Mouse (Mus musculus): Measurements from ENCODE around the gene Spi1. TPM values are rescaled to one million over a fixed set of nuclear protein-coding genes. Genes with fewer than 3 reads are reported as not detected.

Spi1 gene
- polyA plus RNA-seq, 1 experiment from 2014 or later = 2.4 TPM

GRCm38 (mm10) chr2:91139764-91140163 lies 57.6 kb downstream of the Spi1 start:
- Histone ChIP-seq H3K36me3 (peaks cover 58% of the 10 kb centered on the region), H3K4me1 (no peaks in the 10 kb centered on the region), H3K9ac (replicated peaks) (no peak overlapping the region), H3K27me3 (no peaks in the 10 kb centered on the region), H3K27ac (replicated peaks) (no peak overlapping the region), H3K4me3 (no peak overlapping the region), H3K9me3 (no peaks in the 10 kb centered on the region), H3K4me2 (replicated peaks) (no peak overlapping the region)
- WGBS = 65% methylated on average over 8 of the region's 8 CpGs
- no peak for ATAC-seq (replicated peaks)

- ATAC-seq (replicated peaks) = no peak
- H3K4me1 ChIP-seq = no peaks in the 10 kb centered on the region
- H3K36me3 ChIP-seq = peaks cover 79% of the 10 kb centered on the region
- H3K9me3 ChIP-seq = no peaks in the 10 kb centered on the region
- 91% methylated on average over 6 of the region's 6 CpGs for WGBS
- no peaks in the 10 kb centered on the region for H3K27me3 ChIP-seq
- H3K4me3 ChIP-seq = no peak overlapping the region
- no peak overlapping the region for H3K4me2 ChIP-seq (replicated peaks)
- no peak overlapping the region for H3K27ac ChIP-seq (replicated peaks)
- no peak overlapping the region for H3K9ac ChIP-seq (replicated peaks)
These were observed 60.7 kb downstream of the Spi1 start for GRCm38 (mm10) chr2:91142920-91143319.

GRCm38 (mm10) chr2:91143401-91143800 lies 61.2 kb downstream of the Spi1 start:
- Histone ChIP-seq H3K27me3 (no peaks in the 10 kb centered on the region), H3K4me2 (replicated peaks) (no peak overlapping the region), H3K4me1 (no peaks in the 10 kb centered on the region), H3K9me3 (no peaks in the 10 kb centered on the region), H3K36me3 (peaks cover 76% of the 10 kb centered on the region), H3K4me3 (no peak overlapping the region), H3K27ac (replicated peaks) (no peak overlapping the region), H3K9ac (replicated peaks) (no peak overlapping the region)
- no peak for ATAC-seq (replicated peaks)
- 95% methylated on average over 11 of the region's 11 CpGs for WGBS

GRCm38 (mm10) chr2:91148101-91148500 lies 65.9 kb downstream of the Spi1 start:
- no peak overlapping the region for H3K4me2 ChIP-seq (replicated peaks)
- ATAC-seq (replicated peaks) = no peak
- no peaks in the 10 kb centered on the region for H3K9me3 ChIP-seq
- no peaks in the 10 kb centered on the region for H3K27me3 ChIP-seq
- H3K9ac ChIP-seq (replicated peaks) = no peak overlapping the region
- H3K36me3 ChIP-seq = peaks cover 69% of the 10 kb centered on the region
- H3K4me1 ChIP-seq = no peaks in the 10 kb centered on the region
- no peak overlapping the region for H3K27ac ChIP-seq (replicated peaks)
- no peak overlapping the region for H3K4me3 ChIP-seq

- Histone ChIP-seq H3K9me3 (no peaks in the 10 kb centered on the region), H3K4me2 (replicated peaks) (no peak overlapping the region), H3K36me3 (peaks cover 68% of the 10 kb centered on the region), H3K4me1 (no peaks in the 10 kb centered on the region), H3K4me3 (no peak overlapping the region), H3K9ac (replicated peaks) (no peak overlapping the region), H3K27me3 (no peaks in the 10 kb centered on the region), H3K27ac (replicated peaks) (no peak overlapping the region)
- no peak for ATAC-seq (replicated peaks)
- 68% methylated on average over 1 of the region's 1 CpGs for WGBS
These were observed 69.1 kb downstream of the Spi1 start for GRCm38 (mm10) chr2:91151331-91151730.

GRCm38 (mm10) chr2:91152885-91153377 lies 70.7 kb downstream of the Spi1 start:
- Histone ChIP-seq H3K27me3 (no peaks in the 10 kb centered on the region), H3K4me3 (no peak overlapping the region), H3K9ac (replicated peaks) (no peak overlapping the region), H3K36me3 (peaks cover 71% of the 10 kb centered on the region), H3K4me2 (replicated peaks) (no peak overlapping the region), H3K9me3 (no peaks in the 10 kb centered on the region), H3K4me1 (no peaks in the 10 kb centered on the region), H3K27ac (replicated peaks) (no peak overlapping the region)
- ATAC-seq (replicated peaks) = no peak
- WGBS = 90% methylated on average over 3 of the region's 3 CpGs

GRCm38 (mm10) chr2:91154091-91154490 lies 71.9 kb downstream of the Spi1 start:
- no peak for ATAC-seq (replicated peaks)
- WGBS = 92% methylated on average over 3 of the region's 3 CpGs
- H3K27ac ChIP-seq (replicated peaks) = no peak overlapping the region
- no peaks in the 10 kb centered on the region for H3K4me1 ChIP-seq
- H3K27me3 ChIP-seq = no peaks in the 10 kb centered on the region
- no peak overlapping the region for H3K4me3 ChIP-seq
- no peaks in the 10 kb centered on the region for H3K9me3 ChIP-seq
- H3K36me3 ChIP-seq = peaks cover 72% of the 10 kb centered on the region
- H3K4me2 ChIP-seq (replicated peaks) = no peak overlapping the region
- no peak overlapping the region for H3K9ac ChIP-seq (replicated peaks)

- ATAC-seq (replicated peaks) = no peak
- Histone ChIP-seq H3K4me2 (replicated peaks) (no peak overlapping the region), H3K4me1 (no peaks in the 10 kb centered on the region), H3K9ac (replicated peaks) (no peak overlapping the region), H3K4me3 (no peak overlapping the region), H3K27ac (replicated peaks) (no peak overlapping the region), H3K36me3 (peaks cover 87% of the 10 kb centered on the region), H3K27me3 (no peaks in the 10 kb centered on the region), H3K9me3 (no peaks in the 10 kb centered on the region)
- 37% methylated on average over 6 of the region's 6 CpGs for WGBS
These were observed 75.0 kb downstream of the Spi1 start for GRCm38 (mm10) chr2:91157002-91157752.

- Histone ChIP-seq H3K36me3 (peaks cover 89% of the 10 kb centered on the region), H3K27ac (replicated peaks) (no peak overlapping the region), H3K4me2 (replicated peaks) (no peak overlapping the region), H3K9me3 (no peaks in the 10 kb centered on the region), H3K9ac (replicated peaks) (no peak overlapping the region), H3K4me1 (no peaks in the 10 kb centered on the region), H3K4me3 (no peak overlapping the region), H3K27me3 (no peaks in the 10 kb centered on the region)
- WGBS = 93% methylated on average over 6 of the region's 6 CpGs
- no peak for ATAC-seq (replicated peaks)
These were observed 78.4 kb downstream of the Spi1 start for GRCm38 (mm10) chr2:91160591-91160990.

GRCm38 (mm10) chr2:91162952-91163351 lies 80.8 kb downstream of the Spi1 start:
- ATAC-seq (replicated peaks) = no peak
- no peaks in the 10 kb centered on the region for H3K4me1 ChIP-seq
- H3K27me3 ChIP-seq = no peaks in the 10 kb centered on the region
- no peak overlapping the region for H3K9ac ChIP-seq (replicated peaks)
- H3K9me3 ChIP-seq = no peaks in the 10 kb centered on the region
- peaks cover 89% of the 10 kb centered on the region for H3K36me3 ChIP-seq
- no peak overlapping the region for H3K27ac ChIP-seq (replicated peaks)
- H3K4me3 ChIP-seq = no peak overlapping the region
- H3K4me2 ChIP-seq (replicated peaks) = no peak overlapping the region
- WGBS = 90% methylated on average over 4 of the region's 4 CpGs

- WGBS = 93% methylated on average over 5 of the region's 5 CpGs
- Histone ChIP-seq H3K9ac (replicated peaks) (no peak overlapping the region), H3K27me3 (no peaks in the 10 kb centered on the region), H3K4me1 (no peaks in the 10 kb centered on the region), H3K27ac (replicated peaks) (no peak overlapping the region), H3K9me3 (no peaks in the 10 kb centered on the region), H3K36me3 (peaks cover 89% of the 10 kb centered on the region), H3K4me2 (replicated peaks) (no peak overlapping the region), H3K4me3 (no peak overlapping the region)
- no peak for ATAC-seq (replicated peaks)
These were observed 81.3 kb downstream of the Spi1 start for GRCm38 (mm10) chr2:91163532-91163931.

- no peaks in the 10 kb centered on the region for H3K27me3 ChIP-seq
- H3K27ac ChIP-seq (replicated peaks) = no peak overlapping the region
- no peak overlapping the region for H3K4me2 ChIP-seq (replicated peaks)
- peaks cover 92% of the 10 kb centered on the region for H3K36me3 ChIP-seq
- no peaks in the 10 kb centered on the region for H3K9me3 ChIP-seq
- H3K9ac ChIP-seq (replicated peaks) = no peak overlapping the region
- H3K4me3 ChIP-seq = no peak overlapping the region
- no peaks in the 10 kb centered on the region for H3K4me1 ChIP-seq
- 89% methylated on average over 6 of the region's 6 CpGs for WGBS
- no peak for ATAC-seq (replicated peaks)
These were observed 82.8 kb downstream of the Spi1 start for GRCm38 (mm10) chr2:91164991-91165390.

All from forebrain, embryonic 15.5 days (tissue).